In genomic region chr14:20973821-20974220, GRCm38 (mm10) we compare ENCODE assay signal across 19 mouse cellular contexts. TPM values are rescaled to one million over a fixed set of nuclear protein-coding genes. Genes with fewer than 3 reads are reported as not detected.
DNase-seq lines count a peak whose midpoint lies in the region; ATAC-seq and TF ChIP-seq lines count a peak whose summit lies in the region.
"Had no signal": no experiment of that assay in that cellular context is flagged by ENCODE, and none has a peak within 500 bp of the region (broad histone marks: within the 10 kb centered on the region; RNA-seq: fewer than 3 reads in every experiment).

No protein-coding gene starts in this region.

- H3K4me3 ChIP-seq in liver, postnatal 0 days (ENCODE audit: low read depth, low read length): no peak overlapping the region
- H3K4me3 ChIP-seq in liver, embryonic 12.5 days: no peak overlapping the region
- no peak overlapping the region for H3K4me3 ChIP-seq in intestine, embryonic 15.5 days (replicated peaks)
- H3K4me3 ChIP-seq in stomach, embryonic 16.5 days (replicated peaks; ENCODE audit: low read length): no peak overlapping the region
- no peak overlapping the region for H3K4me3 ChIP-seq in hindbrain, postnatal 0 days (ENCODE audit: low read length)
- H3K4me3 ChIP-seq in gastrocnemius, adult 2 months: no peak overlapping the region
- H3K4me3 ChIP-seq: erythroblast, embryonic 14.5 days; kidney, embryonic 15.5 days; limb, embryonic 15.5 days; midbrain, embryonic 10.5 days had no signal

- no peak for TF ChIP-seq EP300 in liver, postnatal 0 days (IDR thresholded peaks at IDR 0.05; ENCODE audit: low read depth)

- intact Hi-C loops in gastrocnemius, adult 2 months (cut with DNase I): no loop called here

- no peak overlapping the region for H3K4me2 ChIP-seq in liver, postnatal 0 days (ENCODE audit: low read depth, low read length)
- H3K4me2 ChIP-seq in liver, embryonic 12.5 days: no peak overlapping the region
- H3K4me2 ChIP-seq in intestine, embryonic 15.5 days (replicated peaks): no peak overlapping the region
- no peak overlapping the region for H3K4me2 ChIP-seq in stomach, embryonic 16.5 days (ENCODE audit: low read depth, low read length)
- no peak overlapping the region for H3K4me2 ChIP-seq in hindbrain, postnatal 0 days (ENCODE audit: low read depth, low read length)
- H3K4me2 ChIP-seq: kidney, embryonic 15.5 days; limb, embryonic 15.5 days had no signal

- H3K36me3 ChIP-seq in liver, postnatal 0 days (replicated peaks; ENCODE audit: insufficient read depth, low read length): peaks cover 4% of the 10 kb centered on the region
- peaks cover 11% of the 10 kb centered on the region for H3K36me3 ChIP-seq in liver, embryonic 12.5 days
- H3K36me3 ChIP-seq in intestine, embryonic 15.5 days: no peaks in the 10 kb centered on the region
- H3K36me3 ChIP-seq in stomach, embryonic 16.5 days (ENCODE audit: control insufficient read depth, insufficient read depth, low read length): no peaks in the 10 kb centered on the region
- no peaks in the 10 kb centered on the region for H3K36me3 ChIP-seq in hindbrain, postnatal 0 days (ENCODE audit: insufficient read depth, low read length)
- H3K36me3 ChIP-seq: kidney, embryonic 15.5 days; limb, embryonic 15.5 days; midbrain, embryonic 10.5 days had no signal

- H3K9ac ChIP-seq in liver, postnatal 0 days (replicated peaks): no peak overlapping the region
- no peak overlapping the region for H3K9ac ChIP-seq in liver, embryonic 12.5 days
- H3K9ac ChIP-seq in intestine, embryonic 15.5 days: no peak overlapping the region
- H3K9ac ChIP-seq in stomach, embryonic 16.5 days (ENCODE audit: low read length): no peak overlapping the region
- H3K9ac ChIP-seq in hindbrain, postnatal 0 days (replicated peaks; ENCODE audit: low read length): no peak overlapping the region
- H3K9ac ChIP-seq: kidney, embryonic 15.5 days; limb, embryonic 15.5 days had no signal

- peaks cover 8% of the 10 kb centered on the region; the same call in 1 of the 2 replicates for H3K4me1 ChIP-seq in liver, postnatal 0 days (ENCODE audit: insufficient read depth)
- peaks cover 30% of the 10 kb centered on the region for H3K4me1 ChIP-seq in liver, embryonic 12.5 days
- H3K4me1 ChIP-seq in intestine, embryonic 15.5 days (replicated peaks): peaks cover 2% of the 10 kb centered on the region; the same call in 1 of the 2 replicates
- peaks cover 5% of the 10 kb centered on the region for H3K4me1 ChIP-seq in stomach, embryonic 16.5 days (ENCODE audit: control insufficient read depth, insufficient read depth, low read length)
- 0 out of 2 replicates have a peak, but pooled peaks cover 7% of the 10 kb centered on the region for H3K4me1 ChIP-seq in hindbrain, postnatal 0 days (ENCODE audit: insufficient read depth, low read length)

- DNase-seq in liver, postnatal 0 days: no peak
- peak; percentile 64 for DNase-seq in Muller cell, postnatal 12 days (ENCODE audit: inconsistent ontology term)
- DNase-seq in hindbrain, postnatal 0 days (ENCODE audit: low spot score): no peak
- no peak for DNase-seq in gastrocnemius, adult 2 months
- no peak for DNase-seq in spleen, postnatal 10 days (ENCODE audit: low spot score in 2 of 2)
- DNase-seq: cerebellum, adult 8-10 months; gastrocnemius, postnatal 14 days; lung, postnatal 36 days; right cerebral cortex, postnatal 25 days; thymus, postnatal 36 days had no signal

- TF ChIP-seq CTCF in liver, postnatal 0 days (IDR thresholded peaks at IDR 0.05; ENCODE audit: low read depth): no peak
- no peak for TF ChIP-seq CTCF in hindbrain, postnatal 0 days (IDR thresholded peaks at IDR 0.05; ENCODE audit: low read depth)
- TF ChIP-seq CTCF in gastrocnemius, adult 2 months (IDR thresholded peaks at IDR 0.05): no peak

- no peaks in the 10 kb centered on the region for H3K9me3 ChIP-seq in liver, postnatal 0 days (ENCODE audit: low read length)
- H3K9me3 ChIP-seq in liver, embryonic 12.5 days (replicated peaks): no peaks in the 10 kb centered on the region
- H3K9me3 ChIP-seq in intestine, embryonic 15.5 days: no peaks in the 10 kb centered on the region
- no peaks in the 10 kb centered on the region for H3K9me3 ChIP-seq in stomach, embryonic 16.5 days (replicated peaks; ENCODE audit: control insufficient read depth, low read length)
- no peaks in the 10 kb centered on the region for H3K9me3 ChIP-seq in hindbrain, postnatal 0 days (ENCODE audit: low read length)
- H3K9me3 ChIP-seq: kidney, embryonic 15.5 days; limb, embryonic 15.5 days; midbrain, embryonic 10.5 days had no signal

- no peak overlapping the region for H3K27ac ChIP-seq in liver, postnatal 0 days (ENCODE audit: low read depth)
- H3K27ac ChIP-seq in liver, embryonic 12.5 days: no peak overlapping the region
- no peak overlapping the region for H3K27ac ChIP-seq in intestine, embryonic 15.5 days
- H3K27ac ChIP-seq in stomach, embryonic 16.5 days (ENCODE audit: low read length): peak overlapping the region; percentile 66
- no peak overlapping the region for H3K27ac ChIP-seq in hindbrain, postnatal 0 days
- H3K27ac ChIP-seq in gastrocnemius, adult 2 months: no peak overlapping the region
- H3K27ac ChIP-seq: kidney, embryonic 15.5 days; limb, embryonic 15.5 days; midbrain, embryonic 10.5 days had no signal

- H3K27me3 ChIP-seq in liver, postnatal 0 days (ENCODE audit: insufficient read depth, low read length): no peaks in the 10 kb centered on the region
- H3K27me3 ChIP-seq in liver, embryonic 12.5 days (replicated peaks): no peaks in the 10 kb centered on the region
- H3K27me3 ChIP-seq in intestine, embryonic 15.5 days (replicated peaks): no peaks in the 10 kb centered on the region
- no peaks in the 10 kb centered on the region for H3K27me3 ChIP-seq in stomach, embryonic 16.5 days (ENCODE audit: control insufficient read depth, insufficient read depth, low read length)
- no peaks in the 10 kb centered on the region for H3K27me3 ChIP-seq in hindbrain, postnatal 0 days (ENCODE audit: insufficient read depth, low read length)
- H3K27me3 ChIP-seq: CH12.LX; kidney, embryonic 15.5 days; limb, embryonic 15.5 days had no signal

- peak; percentile 77 for ATAC-seq in liver, postnatal 0 days
- no peak for ATAC-seq in liver, embryonic 12.5 days
- peak; percentile 86 for ATAC-seq in intestine, embryonic 15.5 days
- ATAC-seq in stomach, embryonic 16.5 days (ENCODE audit: insufficient read depth, low FRiP score): peak; percentile 92
- no peak for ATAC-seq in hindbrain, postnatal 0 days
- ATAC-seq: forebrain, embryonic 14.5 days had no signal

RNA-seq across cellular contexts. Expression of gene Vcl, which starts 44.6 kb away (rescaled TPM):
- polyA plus RNA-seq in liver, postnatal 0 days (2015; fragmentation: Nextera tagmentation; extraction: Ambion mirVana): 9.3 and 11.6 TPM in 2 replicates
- polyA plus RNA-seq in liver, embryonic 12.5 days (2016; fragmentation: Nextera tagmentation; extraction: Ambion mirVana): 36.0 and 37.7 TPM in 2 replicates
- 56.9 and 59.2 TPM in 2 replicates for polyA plus RNA-seq in intestine, embryonic 15.5 days (2015; fragmentation: Nextera tagmentation; extraction: Ambion mirVana)
- polyA plus RNA-seq in stomach, embryonic 16.5 days (2015; fragmentation: Nextera tagmentation; extraction: Ambion mirVana): 108 and 116 TPM in 2 replicates
- total RNA-seq in hindbrain, postnatal 0 days (2014; rRNA removed): 24.3 and 26.5 TPM in 2 replicates
- polyA plus RNA-seq in hindbrain, postnatal 0 days (2015; fragmentation: Nextera tagmentation; extraction: Ambion mirVana): 9.8 and 10.4 TPM in 2 replicates
- 10 to 100 TPM; 60.0 to 79.2 TPM for total RNA-seq in gastrocnemius, adult 2 months (2021)

Comparison
In these comparisons a context has a peak if more than half of its experiments do, and no peak if none do; other contexts are left out.
1. ATAC-seq: peak in liver, postnatal 0 days (single experiment), intestine, embryonic 15.5 days (single experiment) and stomach, embryonic 16.5 days (single experiment); none in liver, embryonic 12.5 days (single experiment) and hindbrain, postnatal 0 days (single experiment).